Mouse (Mus musculus): ENCODE measurements at regions not wholly inside any gene's neighbourhood (a gene's known extent, or its start where the extent isn't known, plus 50 kb on each side); places are given as distances from the start of the nearest gene placed in this dataset.

DNA sequence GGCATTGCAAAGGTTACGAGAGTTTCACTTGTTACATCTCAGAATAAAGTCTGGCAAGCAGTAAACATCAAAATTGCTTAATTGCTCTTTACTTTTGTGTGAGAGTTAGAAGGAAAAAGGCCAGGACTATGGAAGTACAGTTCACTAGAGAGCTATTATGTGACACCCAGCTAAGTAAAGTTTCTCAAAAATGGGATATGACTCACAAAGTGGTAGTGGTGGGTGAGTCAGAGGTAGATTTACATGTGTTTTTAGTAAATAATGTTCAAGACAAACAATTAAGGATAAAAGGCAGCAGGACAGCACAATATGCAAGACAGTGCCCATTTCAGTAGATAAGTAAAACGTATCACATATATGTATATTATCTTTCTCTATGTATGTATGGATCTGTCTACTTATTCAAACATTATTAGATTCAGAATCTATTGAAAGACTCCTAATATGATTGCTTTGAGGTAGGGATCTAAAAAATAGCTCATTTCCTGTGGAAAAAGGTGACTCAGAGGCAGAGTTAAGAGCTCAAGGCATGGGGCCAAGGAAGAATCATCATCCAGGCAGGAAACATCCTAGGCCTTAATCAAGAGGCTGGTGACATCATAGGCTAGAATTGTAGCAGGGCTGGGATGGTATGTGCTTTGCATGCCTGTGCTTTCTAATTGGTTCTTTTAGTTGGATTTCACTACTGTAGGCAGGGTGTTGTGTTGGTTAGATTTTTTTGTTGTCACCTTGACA is 211.2 kb downstream of the C1d start:
- no peak for DNase-seq

GRCm38 (mm10) chr11:17481436-17481996 is 224.1 kb downstream of the C1d start:
- DNase-seq, result no peak

GRCm38 (mm10) chr11:17483849-17484441 is 226.6 kb downstream of the C1d start:
- DNase-seq, result no peak

GRCm38 (mm10) chr11:17501120-17502043 is 244.0 kb downstream of the C1d start:
- DNase-seq, result no peak

- DNase-seq, result no peak
These were observed 244.7 kb downstream of the C1d start for GRCm38 (mm10) chr11:17502052-17502451.

GRCm38 (mm10) chr11:17522220-17522919 is 265.0 kb downstream of the C1d start:
- DNase-seq, result no peak

DNA sequence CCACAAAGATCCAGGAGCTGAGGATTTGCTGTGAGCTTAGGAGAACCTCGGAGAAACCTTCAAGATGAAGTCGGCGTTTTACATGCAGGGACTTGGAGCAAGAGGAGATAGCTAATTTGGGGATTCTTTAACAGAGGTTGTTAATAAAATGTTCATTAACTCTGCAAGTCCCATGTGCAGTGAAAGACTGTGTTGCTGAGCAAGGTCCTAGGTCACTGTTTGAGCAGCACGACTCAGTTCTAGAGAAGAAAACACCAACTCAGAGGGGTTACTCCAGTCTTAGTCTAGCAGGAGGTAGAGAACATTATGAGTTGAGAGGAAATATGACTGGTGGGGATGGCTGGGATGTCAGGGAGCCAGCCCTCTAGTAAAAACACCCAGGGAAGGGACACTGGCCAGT is 265.9 kb downstream of the C1d start:
- DNase-seq, result no peak

DNA sequence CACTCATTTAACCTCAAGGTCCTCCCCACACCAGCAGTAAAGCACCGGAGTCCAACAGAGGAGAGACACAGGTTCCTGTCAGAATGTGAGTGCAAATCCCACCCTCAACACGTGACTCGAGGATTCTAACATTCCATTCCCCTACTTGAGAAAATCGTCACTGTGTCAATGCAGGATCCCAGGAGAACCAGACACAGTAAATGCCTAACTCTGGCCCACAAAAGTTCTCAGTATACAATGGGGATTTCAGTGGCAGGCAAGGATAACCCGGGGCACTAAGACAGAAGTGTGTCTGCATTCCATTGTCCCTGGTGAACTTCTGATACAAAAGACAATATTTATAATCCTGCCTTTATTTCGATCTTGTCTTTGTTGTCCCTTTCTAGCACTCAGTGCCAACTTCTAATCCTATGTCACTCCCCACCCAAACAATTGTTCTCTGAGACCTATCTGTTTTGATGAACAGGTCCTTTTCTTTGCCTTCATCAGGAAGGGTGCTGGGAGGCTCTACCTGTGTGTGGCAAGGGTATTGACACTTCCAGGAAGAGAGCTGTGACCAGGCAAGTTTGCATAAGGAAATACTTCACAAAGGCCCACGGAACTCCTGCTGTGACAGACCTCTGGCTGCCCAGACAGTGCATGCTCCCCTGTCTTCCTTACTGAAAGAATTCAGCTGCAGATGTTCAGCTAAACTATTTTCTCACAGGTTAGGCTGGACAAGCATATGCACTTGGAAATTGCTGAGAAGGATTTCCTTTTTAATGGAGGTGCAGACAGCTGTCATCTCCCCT is 267.8 kb downstream of the C1d start:
- DNase-seq, result no peak

GRCm38 (mm10) chr11:17526476-17526875 is 269.1 kb downstream of the C1d start:
- no peak for DNase-seq

- DNase-seq, result no peak
These were observed 271.2 kb downstream of the C1d start for GRCm38 (mm10) chr11:17528609-17529008.

DNA sequence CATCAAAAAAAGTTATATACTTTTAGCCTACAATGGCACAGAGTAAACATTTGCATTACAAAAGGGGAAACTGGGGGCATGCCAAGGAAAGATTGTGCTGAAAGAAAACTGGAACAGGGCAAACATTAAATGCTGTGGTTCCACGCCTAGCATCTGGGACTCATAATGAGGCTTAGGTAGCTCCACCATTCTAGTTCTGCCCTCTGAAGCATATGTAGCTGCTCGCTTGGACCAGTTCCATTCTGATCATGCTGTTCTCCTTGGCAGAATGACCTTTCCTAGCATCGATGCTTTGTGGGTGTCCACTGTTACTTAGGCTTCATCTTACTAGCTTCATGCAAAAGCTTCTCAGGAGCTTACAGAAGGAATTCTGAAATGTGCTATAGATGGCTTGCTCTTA is 276.3 kb downstream of the C1d start:
- DNase-seq, result no peak

DNA sequence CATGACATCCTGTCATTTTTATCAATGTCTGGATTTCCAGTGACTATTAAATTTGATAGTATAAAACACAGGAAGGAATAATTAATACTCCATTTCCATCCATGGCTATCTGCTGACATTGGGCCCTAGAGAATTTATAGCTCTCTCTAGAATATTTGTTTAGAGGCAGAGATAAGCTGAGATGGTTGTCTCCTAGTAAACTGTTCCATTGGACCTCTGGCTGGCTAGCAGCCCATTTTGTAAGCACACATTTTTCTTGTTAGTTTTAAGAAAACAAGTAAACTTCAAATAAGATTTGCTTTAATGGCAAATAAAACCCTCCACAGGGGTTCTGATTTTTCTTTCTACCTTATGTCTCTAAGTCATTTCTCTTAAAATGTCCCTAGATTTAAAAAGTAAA is 288.9 kb downstream of the C1d start:
- DNase-seq, result no peak

DNA sequence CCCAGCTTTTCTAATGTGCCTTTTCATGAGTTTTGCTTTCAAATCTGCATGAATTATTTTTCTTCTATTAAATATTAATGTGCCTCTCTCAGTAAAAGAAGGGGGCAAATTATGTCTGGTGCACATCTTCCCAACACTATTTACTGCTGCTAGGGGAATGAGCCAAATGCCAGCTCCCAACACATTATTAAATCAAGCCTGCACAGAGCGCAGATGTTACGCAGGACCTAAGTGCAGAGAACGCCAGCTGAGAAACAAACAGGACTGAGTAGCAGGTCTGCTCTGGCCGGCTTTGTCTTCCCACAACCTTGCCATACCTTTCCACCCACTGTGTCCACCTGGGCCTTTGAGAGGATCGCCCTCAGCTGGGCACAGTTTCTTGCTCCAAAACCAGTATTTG is 291.8 kb downstream of the C1d start:
- DNase-seq, result no peak

GRCm38 (mm10) chr11:17555276-17555675 is 297.9 kb downstream of the C1d start:
- no peak for DNase-seq

- no peak for DNase-seq
These were observed 334.6 kb downstream of the C1d start for GRCm38 (mm10) chr11:17591780-17592487.

GRCm38 (mm10) chr11:17603726-17604493 is 346.5 kb downstream of the C1d start:
- peak; percentile 2 for DNase-seq

GRCm38 (mm10) chr11:17620462-17621248 is 333.0 kb downstream of the Etaa1 start:
- no peak for DNase-seq

- DNase-seq, result no peak
These were observed 324.0 kb downstream of the Etaa1 start for GRCm38 (mm10) chr11:17629541-17630171.

- DNase-seq, result no peak
These were observed 323.5 kb downstream of the Etaa1 start for GRCm38 (mm10) chr11:17630172-17630553.

Data from kidney, adult 11 months (tissue).